Mouse (Mus musculus) spleen, embryonic (tissue): Measurements from ENCODE around the gene Gm49510.

ENCODE experiments used
- CTCF ChIA-PET: fragments of 350-600 bp; sonication (Branson Sonifier 250); formaldehyde crosslinking; loops from one replicate; lab custom pipeline; 2022; lab: Charles Lee

Gm49510 gene

DNA sequence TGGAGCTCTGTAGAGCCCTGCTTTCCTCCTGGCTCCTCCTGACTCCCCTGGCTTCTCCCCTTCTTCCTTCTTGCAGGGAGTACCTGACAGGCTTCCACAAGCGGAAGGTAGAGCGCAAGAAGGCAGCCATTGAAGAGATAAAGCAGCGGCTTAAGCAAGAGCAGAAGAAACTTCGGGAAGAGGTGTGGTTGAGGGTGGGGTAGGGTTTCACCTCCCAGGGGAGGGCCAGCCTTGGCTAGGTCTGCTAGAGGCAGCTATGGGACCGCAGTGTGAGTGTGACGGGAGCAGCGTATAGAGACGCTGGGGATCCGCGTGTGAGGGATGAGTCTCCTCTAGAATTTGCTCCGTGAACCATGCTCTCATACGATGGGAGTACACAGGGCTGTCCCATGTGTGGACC, 36.9 kb downstream of the Gm49510 start:
- CTCF ChIA-PET, result interaction anchor here (0.5 kb wide), 1 partner anchor 95 kb away, joined by 4 read pairs; no protein-coding TSS in a partner anchor

DNA sequence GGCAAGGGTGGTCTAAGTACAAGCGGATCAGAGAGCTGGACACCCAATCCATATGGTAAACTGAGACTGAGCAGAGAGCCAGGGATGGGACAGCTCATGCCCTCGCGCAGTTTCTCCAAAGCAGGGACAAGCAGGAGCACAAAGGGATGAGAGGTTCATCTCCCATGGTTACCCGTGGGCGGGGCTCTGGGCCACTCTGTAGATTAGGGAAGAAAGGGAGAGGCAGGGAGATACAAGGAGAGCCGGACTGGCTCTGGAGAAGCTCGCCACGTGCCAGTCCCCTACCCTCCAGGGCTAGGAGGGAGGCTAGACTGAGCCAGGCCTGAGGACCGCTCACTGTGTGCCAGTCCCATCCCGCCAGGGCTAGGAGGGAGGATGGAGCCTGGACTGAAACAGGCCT, 37.8 kb downstream of the Gm49510 start:
- CTCF ChIA-PET, result no interaction called here

DNA sequence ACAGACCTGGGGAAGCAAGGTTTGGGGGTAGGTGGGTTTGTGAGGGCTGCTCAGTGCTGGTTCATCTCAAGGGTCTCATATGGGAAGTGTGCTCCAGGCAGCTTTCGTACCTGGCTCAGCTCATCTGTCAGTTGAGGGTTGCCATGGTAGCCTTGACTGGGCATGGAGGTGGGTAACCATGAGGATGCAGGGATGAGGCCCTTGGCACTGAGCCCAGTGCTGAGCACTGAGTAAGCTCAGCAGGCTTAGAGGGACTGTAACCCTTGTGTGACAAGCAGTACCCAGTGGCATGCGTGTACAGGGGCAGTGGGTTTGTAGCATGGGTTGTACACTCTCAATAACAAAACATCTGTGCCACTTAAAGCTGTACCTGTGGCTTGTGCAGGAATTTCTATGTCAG, 38.5 kb downstream of the Gm49510 start:
- CTCF ChIA-PET, result no interaction called here

DNA sequence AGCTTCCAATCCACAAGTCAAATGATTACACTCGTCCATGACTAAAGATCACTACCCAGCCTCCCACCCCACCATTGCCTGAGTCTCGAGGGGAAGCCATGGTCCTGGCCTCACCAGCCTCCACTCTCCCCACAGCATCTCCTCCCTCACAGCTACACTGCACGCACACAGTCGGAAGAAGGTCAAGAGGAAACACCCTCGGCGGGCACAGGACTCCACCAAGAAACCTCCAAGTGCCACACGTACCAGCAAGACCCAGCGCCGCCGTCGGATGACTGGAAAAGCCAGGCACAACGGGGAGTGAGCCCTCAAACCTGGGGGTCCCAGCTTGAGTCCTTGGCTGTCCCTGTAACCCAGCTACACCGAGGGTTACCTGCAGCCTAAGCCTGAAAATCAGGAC, 40.9 kb downstream of the Gm49510 start:
- CTCF ChIA-PET, result interaction anchor here (1.3 kb wide), 1 partner anchor 24 kb away, joined by 3 read pairs; no protein-coding TSS in a partner anchor

- CTCF ChIA-PET, result interaction anchor here (0.7 to 1.8 kb wide), 5 partner anchors 9 to 836 kb away, joined by 3 to 13 read pairs (median 3); partner anchors contain the start of gene Pdxp
These were observed 43.2 kb downstream of the Gm49510 start for GRCm38 (mm10) chr15:78942663-78943062.

DNA sequence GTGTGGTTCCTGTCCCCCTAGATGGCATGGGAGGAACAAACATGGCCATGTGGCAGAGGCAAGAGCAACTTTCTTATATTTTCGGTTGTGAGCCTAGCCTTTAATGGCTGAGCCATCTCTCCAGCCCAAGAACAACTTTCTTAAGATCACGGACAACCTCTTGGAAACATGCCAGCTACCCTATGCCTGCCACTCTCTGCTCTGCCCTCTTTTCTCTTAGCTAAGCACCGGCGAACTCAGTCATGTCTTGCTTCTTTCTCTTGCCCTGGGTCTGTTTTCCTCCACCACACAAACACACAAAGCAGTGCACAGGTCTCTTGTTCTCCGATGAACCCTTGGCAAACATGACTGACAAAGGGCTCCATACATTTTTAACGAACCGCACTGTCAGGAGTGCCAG, 46.8 kb downstream of the Gm49510 start:
- CTCF ChIA-PET, result no interaction called here

DNA sequence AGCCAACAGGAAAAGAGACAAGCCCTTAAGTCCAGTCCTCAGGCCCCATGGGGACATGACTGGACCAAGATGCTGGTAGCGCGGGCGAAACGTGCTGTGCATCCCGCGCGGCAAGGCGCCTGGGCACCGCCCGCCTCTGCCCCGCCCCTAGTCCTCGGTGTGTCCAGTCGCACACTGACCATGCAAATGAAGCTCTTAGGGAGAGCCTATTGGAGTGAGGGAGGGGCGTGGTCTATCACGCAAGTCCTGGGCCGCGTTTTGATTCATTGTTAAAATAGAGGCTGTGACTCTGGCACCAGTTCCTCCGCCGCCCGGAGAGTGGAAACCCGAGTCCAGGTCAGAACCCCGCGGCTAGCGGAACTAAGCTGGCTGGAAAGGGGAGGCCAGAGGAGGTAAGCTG, 48.2 kb downstream of the Gm49510 start, which contains the start of gene Triobp:
TSS of gene Triobp (plus strand) at position 68 of the 400 bp plus-strand sequence.
- CTCF ChIA-PET, result interaction anchor here (0.9 kb wide), 1 partner anchor 10 kb away, joined by 5 read pairs; no protein-coding TSS in a partner anchor

GRCm38 (mm10) chr15:78948152-78948725, 48.8 kb downstream of the Gm49510 start:
- CTCF ChIA-PET, result interaction anchor here (0.6 to 0.9 kb wide), 2 partner anchors 10 to 31 kb away, joined by 3 to 5 read pairs; no protein-coding TSS in a partner anchor

GRCm38 (mm10) chr15:78948883-78949282, 49.4 kb downstream of the Gm49510 start:
- CTCF ChIA-PET, result interaction anchor here (0.6 to 0.7 kb wide), 3 partner anchors 30 to 1574 kb away, joined by 3 to 5 read pairs (median 3); no protein-coding TSS in a partner anchor

DNA sequence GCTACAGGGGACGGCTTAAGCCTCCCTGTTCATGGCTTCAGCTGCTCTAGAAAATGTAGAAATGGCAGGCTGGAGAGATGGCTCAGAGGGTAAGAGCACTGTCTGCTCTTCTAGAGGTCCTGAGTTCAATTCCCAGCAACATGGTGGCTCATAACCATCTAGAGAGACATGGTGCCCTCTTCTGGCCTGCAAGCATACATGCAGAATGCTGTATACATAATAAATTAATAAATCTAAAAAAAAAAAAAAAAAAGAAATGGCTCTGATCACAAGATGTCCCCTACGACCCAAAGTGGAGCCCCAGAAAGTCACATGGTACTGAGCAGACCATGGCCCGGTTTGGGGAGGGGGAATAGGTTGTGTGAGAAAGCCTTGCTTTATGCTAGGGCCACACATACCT, 56.2 kb downstream of the Gm49510 start:
- CTCF ChIA-PET, result no interaction called here

DNA sequence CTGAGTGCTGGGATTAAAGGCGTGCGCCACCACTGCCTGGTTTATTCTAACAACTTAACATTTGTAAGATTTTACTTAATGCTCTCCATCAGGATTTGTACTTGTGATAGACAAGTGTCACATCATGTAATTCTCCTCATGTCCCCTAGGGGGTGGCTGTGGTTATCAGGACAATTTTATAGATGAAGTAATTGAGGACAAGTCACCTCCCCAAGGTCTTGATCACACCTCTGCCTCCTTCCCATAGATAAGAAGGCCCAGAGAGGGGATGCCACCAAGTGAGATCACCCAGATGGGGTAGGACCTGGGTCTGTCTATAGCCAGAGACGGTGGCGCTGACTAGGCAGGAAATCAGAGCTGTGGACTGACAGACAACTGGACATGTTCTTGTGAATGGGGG, 56.9 kb downstream of the Gm49510 start:
- CTCF ChIA-PET, result no interaction called here

- CTCF ChIA-PET, result interaction anchor here (1.3 kb wide), 1 partner anchor 9 kb away, joined by 5 read pairs; the partner anchor contains the start of gene Triobp
These were observed 57.6 kb downstream of the Gm49510 start for GRCm38 (mm10) chr15:78957021-78957420.

- CTCF ChIA-PET, result interaction anchor here (1.4 kb wide), 1 partner anchor 56 kb away, joined by 3 read pairs; no protein-coding TSS in a partner anchor
These were observed 60.1 kb downstream of the Gm49510 start for GRCm38 (mm10) chr15:78959537-78959936.

DNA sequence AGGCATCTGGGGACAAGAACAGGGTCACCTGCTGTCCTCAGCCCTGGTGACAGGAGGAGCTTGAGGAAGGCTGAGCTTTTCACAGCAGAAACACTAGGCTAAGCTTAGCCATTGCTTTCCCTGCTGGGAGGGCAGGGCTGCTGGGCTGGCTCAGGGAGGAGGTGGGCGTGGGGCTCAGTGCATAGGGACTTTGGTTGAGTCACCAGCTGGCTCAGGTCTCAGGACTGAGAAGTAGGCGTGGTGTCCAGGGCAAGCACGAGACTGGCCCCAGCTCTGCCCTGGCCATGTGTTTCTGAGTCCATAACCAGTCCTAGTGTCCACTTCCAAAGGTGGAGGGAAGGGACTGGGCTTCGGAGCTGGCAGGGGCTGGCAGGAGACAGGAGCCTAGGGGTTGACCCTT, 60.6 kb downstream of the Gm49510 start:
- CTCF ChIA-PET, result interaction anchor here (1.4 kb wide), 1 partner anchor 57 kb away, joined by 3 read pairs; no protein-coding TSS in a partner anchor

- CTCF ChIA-PET, result no interaction called here
These were observed 63.4 kb downstream of the Gm49510 start for GRCm38 (mm10) chr15:78962885-78963284.
